Mouse (Mus musculus) adrenal gland, adult 2 months (tissue): ENCODE measurements at regions not wholly inside any gene's neighbourhood (a gene's known extent, or its start where the extent isn't known, plus 50 kb on each side); places are given as distances from the start of the nearest gene placed in this dataset.
A peak's percentile ranks its signal among the peaks of the same experiment; 100 is the strongest.

Experiments used
- DNase-seq: peaks from one replicate; pipeline ENCODE4 v3.0.0; 2021

DNA sequence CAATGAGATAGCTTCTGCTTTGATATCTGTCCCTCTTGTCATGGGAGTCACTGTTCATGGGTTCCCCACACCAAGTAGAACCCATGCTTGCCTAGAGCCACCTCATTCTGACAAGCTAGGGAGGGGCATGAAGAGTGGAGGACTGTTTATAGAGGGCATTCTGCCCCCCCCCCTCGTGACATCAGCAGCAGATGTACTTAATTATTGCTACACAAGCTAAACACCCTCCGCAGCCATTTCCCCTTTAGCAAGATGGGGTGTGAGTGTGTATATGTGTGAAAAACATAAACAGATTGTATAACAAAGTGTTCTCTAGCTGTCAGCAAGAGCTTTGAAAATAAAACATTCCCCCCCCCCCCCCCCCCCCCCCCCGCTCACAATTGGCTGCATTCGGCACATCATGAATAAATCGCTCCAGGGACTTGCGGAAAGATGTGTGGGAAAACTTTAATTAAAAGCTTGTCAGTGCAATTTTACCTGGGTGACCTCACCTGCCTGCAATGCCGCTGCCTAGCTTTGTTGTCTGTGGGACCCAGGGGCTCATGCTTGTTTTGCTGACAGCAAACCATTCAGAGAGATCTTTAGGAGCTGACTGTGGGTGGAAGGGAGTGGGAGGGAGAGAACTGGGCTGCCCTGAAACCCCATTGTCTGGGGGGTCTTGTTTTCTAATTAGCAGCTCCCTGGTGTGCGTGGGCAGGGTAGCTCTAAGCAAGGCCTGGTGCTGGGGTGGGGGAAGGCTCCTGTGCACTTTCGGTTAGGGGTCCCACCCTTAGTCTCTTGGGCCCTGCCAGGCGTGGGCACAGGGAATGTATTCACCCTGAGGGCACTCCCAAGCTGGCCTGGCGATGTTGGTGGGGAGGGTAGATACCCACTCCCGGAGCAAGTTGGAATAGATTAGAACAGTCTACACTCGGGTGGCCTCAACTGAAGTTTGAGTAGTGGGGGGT is 63.4 kb downstream of the Irx2 start:
- DNase-seq: no peak

DNA sequence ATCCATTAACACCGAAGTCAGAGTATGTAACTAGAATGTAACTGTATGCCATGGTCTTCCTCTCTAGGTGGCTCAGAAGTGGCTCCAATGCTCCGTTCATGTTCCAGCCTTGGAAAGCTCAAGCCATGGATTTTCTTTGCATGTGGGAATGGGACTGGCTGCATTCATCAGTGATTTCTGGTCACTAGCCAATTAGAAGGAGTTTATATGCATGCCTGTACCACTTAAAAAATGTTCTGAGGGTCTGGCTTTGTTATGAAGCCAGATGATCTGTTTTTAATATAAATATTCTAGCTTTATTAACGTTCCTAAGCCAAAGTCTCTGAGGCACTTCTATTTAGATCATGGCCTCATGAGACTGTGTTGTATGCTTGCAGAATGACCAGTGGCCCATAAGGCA is 78.8 kb downstream of the Irx2 start:
- no peak for DNase-seq

DNA sequence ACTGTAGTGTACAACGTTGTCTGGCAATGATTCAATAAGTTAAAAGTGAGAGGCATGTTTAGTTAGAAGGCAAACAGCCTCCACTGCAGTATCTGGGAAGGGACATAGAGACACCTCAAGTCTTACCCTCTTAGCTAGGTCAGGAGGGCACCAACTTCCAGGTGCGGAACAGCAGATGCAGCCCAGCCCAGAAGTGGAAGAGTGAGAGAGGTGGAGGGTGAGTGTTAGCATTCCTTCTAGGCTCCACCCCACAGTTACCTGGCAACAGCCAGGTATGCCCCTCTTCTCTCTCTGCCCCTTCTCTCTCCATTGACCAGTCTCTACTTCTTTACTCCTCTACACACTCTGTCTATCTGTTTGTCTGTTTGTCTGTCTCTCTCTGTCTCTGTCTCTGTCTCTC is 80.1 kb downstream of the Irx2 start:
- no peak for DNase-seq

DNA sequence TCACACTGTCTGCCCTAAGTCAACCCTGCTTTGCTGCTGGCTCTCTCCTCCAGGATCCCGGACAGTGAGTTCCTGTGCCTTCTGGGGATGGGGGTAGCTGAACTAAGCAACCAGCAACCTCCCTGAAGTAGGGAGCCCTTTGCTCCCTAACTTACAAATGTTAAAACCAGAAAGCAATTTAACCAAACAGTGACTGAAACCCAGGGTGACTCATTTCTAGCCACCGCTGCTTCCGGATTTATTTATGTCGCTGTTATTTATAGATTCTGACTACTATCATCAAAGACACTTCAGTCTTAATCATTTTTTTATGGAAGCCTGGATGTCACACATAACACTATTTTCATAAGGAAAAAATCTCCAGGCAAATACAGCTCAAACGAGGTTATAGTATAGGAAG is 81.4 kb downstream of the Irx2 start:
- no peak for DNase-seq

DNA sequence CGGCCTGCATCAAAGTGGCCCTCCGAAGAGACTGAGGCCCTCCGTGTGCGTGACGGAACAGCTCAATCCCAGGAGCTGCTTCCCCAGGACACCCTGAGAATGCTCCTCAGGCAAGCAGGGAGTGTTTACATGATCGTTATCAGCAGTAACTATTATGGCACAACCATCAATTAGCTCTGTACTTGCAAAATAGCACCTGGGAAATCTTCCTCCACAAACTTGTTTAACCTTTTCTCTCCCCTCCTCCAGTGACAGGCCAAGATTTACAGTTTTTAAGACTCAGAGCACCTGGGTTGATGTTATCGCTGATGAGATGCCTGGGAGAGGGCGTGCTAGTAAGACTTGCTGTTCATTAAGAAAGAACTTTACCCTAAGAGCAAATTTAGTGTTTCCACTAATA is 82.5 kb downstream of the Irx2 start:
- no peak for DNase-seq

DNA sequence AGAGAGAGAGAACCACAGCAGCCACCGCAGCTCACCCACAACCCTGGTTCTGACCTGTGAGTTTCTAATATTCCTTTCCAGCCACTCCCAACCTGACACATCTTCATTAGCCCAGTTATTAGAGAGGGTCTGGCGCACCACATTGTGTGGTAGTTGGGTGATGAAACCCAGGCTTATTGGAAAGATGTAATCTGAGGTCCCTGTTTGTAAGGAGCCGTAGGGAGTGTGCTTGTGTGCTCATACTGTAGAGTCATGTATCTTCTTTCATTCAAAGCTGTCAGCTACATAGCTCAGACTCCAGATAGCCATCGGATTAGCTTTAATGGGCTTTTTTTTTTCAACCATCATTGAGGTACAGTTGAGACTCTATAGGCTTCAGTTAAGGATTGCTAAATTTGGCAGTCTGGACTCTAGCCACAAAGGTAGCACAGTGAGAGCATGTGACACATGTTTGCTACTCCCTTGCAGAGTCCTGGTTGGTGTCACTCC is 83.3 kb downstream of the Irx2 start:
- DNase-seq: no peak

DNA sequence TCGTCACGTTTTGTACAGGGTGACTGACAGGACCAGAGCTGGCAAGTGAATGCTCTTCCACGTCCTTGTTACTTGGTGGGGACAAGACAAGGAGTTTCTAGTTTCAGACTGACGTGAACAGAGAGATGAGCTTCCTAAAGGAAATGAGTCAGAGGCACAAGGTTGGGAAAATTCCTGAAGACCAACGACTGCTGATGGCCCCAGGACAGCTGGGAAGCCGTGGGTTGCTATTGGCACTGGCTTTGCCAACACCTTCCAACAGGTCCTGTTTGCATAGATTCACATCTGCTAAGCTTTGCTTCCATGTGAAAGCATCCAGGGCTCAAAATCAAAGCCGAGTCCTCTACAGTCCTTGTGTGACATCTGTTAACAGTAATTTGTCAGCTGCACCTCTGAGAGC is 86.2 kb downstream of the Irx2 start:
- no peak for DNase-seq

DNA sequence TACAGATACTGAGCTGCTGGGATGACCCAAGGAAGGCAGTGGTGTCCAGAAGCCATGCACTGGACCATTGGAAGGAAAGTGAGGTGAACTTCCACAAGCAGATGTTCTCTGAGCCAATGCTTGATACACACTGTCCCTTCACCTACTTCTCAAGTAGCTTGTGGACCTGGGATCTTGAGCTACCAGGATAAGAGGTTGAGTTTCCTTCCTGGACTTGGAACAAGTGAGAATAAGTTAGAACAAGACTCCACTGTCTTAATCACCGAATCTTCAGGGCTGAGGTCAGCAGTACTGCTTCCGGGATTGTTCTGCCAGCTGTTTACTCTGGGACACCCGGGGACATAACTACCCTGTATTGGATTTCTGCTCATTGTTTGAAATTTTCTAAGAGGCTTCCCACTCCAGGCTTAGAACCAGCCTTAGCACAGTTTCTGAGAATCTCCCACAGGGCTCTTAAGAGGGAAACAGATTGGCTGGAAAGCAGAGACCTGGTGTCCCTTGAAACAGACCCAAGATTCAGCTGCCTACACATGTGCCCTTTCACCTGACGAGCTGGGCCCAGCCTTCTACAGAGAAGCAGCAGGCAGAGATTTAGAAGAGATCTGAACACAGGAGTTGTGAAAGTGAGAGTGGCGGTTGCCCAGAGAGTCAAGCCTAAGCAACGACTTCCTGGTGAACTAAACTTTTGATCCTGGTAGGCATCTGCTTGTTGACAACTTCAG is 87.5 kb downstream of the Irx2 start:
- DNase-seq: peak; percentile 4

DNA sequence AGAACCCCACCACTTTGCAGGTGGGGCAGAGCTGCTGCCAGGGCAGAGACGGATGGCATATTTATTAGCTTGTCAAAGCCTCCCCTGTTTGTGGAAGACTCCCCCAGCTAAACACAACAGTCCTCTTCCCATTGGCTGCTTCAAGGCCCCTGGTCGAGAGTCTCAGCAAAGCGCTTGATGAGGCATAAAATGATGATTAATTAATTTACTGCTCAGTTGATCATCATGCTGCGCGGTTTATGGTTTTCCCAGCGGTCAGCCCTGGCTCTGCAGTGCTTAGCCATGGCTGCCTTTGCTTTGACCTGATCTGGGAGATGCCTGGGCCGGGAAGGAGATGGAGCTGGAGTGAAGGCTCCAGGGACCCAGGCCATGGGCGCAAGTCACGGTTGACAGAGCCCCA is 98.5 kb downstream of the Irx2 start:
- DNase-seq: no peak

DNA sequence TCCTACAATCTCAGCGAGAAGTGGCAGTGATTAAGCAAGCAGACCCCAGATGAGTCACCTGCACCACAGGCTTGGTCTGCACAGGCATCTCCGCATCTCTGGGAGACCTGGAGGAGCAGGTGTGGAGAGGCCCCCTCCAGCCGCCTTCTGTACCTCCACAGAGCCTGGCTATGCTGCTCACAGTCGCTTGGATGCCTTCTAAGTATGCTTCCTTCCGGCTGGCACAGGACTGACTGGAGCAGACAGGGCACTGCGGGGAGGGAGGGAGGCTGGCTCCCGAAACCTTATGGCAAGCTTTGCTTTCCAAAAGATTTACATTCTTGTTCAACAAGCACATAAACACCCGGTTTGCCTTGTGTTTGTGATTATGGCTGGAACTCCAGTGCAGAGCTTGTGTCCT is 107.3 kb downstream of the Irx2 start:
- DNase-seq: no peak

DNA sequence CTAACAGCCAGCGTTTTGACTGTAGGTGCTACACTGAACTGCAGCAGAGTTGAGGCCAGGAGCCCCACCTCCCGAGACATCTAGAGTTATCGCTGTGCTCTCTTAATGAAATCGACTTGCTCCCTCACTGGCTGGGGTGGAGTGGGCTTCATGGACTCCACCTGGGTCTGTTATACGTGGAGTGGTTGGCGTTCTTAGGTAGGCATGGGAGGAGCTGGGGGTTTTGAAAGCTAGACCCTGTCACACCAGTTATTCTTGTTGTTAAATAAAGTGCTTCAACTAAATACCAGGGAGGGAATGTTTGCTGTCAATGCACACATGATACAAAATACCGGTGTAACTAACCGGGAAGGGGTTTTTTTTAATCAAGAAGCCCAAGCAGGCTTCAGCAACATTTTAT is 108.4 kb downstream of the Irx2 start:
- no peak for DNase-seq

DNA sequence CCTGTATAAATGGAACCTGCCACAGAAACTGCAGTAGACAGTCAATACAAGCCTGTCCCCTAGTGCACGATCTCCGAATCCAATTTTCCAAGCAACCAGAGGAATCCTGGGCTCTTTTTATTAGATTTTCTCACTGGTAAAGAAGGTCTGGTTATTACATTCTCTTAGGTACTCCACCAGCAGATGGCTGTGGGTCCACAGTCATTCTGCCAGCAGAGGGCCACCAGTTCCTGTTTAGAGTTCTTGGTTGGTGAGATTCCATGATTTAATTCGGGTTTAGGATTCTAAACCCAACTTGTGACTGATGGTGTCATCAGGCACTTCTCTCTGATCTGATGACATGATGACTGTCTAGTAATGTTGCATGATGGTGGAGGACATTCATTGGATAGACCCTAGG is 118.6 kb downstream of the Irx2 start:
- no peak for DNase-seq

DNA sequence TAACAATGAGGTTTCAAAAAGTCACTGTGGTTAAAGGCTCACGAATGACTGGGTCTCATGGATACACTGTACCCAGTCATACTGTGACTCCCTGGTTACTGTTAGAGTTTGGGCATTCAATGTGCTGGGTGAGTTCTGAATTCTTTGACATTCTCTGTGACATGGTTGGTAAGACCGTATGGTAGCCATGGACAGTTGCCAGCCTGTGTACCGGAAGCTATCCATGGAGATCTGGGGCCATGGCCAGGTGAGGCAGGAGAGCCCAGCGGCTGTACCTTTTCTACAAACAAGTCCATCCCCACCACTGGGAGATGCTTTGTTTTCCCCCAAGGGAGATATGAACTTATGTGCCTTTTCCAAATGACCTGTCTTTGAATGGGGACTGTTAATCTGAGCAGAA is 126.4 kb downstream of the Irx2 start:
- DNase-seq: no peak

DNA sequence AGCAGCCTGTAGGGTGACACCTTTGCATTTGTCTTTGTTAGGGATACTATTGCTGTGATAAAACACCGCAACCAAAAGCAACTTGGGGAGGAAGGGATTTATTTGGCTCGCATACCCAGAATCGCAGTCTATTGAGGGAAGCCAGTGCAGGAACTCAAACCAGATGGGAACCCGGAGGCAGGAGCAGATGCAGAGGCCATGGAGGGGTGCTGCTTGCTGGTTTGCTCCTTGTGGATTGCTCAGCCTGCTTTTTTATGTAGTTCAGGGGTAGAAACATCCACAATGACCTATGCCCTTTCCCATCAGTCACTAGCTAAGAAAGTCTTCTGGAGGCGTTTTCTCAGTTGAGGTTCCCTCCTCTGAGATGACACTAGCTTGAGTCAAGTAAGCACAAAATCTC is 133.9 kb downstream of the Irx2 start:
- no peak for DNase-seq

DNA sequence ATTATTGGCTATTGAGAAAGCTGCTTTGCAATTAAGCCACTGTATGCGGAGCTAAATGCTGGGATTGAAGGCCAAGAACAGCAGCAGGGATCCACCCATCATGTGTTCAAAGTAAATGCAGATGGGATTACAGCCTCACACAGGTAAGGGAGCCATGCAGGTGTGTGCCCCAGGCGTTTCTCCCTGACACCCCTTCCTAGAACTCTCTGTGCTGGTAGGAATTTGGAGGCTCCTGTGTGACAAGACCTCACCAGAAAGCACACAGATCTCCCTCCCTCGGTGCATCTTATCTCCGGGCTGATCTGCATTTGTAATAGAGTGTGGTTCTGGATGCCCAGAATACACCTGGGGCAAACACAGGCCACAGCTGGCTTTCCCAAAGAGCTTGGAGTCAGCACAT is 134.7 kb downstream of the Irx2 start:
- no peak for DNase-seq

DNA sequence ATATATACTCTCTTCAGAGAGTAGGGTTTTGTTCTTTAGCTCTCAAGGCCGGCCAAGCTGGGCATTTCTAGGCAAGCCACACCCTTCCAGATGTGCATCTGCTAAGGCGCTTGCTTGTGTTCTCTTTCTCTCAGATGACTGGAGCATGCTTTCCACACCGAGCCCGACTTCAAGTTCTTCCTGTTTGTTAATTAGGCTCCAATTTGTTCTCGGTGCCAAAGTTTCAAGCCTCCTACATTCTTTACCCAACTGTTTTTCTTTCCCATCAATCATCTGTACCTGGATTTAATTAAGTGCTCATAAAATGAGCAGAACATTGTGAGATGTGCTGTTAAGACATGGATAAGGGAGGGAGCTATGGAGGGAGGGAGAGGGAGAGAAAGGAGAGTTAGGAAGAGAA is 138.7 kb downstream of the Irx2 start:
- no peak for DNase-seq

DNA sequence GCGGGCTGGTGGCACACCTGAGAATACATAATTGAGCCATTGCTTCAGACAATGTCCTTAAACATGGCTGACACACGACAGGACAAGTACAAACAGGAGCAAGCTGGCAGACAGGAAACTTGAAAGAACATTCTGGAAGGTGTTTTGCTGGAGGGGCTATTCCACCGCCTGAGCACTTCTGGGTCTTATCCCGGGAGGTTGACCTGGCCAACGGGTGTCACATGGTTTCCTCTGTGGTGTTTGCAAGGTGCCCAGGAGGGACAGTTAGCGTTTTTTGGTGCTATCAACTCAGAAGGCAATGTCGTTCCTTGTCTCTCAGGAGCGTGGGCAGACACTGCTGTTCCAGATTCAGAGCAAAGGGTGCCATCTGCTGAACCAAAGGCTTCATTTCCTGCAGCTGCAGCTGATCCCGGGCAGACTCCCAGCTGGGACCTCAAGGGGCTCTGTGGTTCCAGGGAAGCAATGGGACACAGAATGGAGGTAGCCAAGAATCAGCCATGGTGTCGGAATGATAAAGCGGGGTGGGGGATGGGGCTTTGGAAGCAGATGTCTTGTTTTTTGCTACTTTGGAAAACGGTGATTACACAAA is 140.5 kb downstream of the Irx2 start:
- DNase-seq: no peak

DNA sequence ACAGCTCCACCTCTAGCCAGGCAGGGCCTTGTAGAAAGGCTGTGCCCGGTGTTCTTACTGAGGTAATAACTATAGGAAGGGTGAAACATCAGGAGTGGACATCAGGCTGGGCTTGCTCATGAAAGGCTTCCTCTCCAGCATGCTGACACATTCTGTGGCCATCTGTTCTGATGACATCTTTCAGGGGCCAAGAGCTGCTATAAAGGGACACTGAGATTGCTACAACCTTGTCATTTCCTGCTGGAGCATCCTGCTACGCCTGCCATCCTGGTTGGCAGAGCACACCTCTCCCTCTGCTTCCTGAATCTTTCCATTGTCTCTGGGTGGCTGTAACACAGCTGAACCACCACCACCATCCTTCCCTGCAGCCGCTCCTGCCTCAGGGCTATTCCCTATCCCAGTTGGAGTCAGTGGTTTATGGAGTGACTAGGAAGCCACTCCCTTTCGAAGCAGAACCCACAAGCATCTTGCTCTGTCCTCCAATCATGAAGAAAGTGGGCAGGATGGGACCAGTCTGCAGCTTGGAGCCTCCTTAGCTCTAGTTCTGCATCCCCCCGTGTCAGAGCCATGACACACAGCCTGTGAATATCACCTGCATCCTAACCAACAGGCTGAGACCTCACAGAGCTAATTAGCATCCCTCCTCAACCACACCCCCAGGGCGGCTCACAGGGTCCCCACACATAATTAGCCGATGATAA is 154.6 kb downstream of the Irx2 start:
- no peak for DNase-seq

DNA sequence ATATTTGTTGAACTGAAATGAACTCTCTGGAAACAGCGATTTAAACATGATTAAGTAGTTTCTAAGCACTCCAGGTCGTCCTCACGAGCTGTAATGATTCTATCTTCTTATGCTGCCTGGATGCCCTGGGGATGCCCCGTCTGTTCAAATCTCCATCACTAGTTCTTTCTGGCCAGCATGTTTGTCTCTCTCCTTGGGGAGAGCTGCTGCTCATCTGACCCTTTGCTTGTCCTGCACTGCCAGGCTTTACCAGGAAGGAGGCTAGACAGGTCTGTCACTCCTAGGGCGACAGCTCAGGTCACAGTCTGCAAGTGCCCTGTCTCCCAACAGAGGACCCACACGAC is 155.1 kb downstream of the Irx2 start:
- no peak for DNase-seq

DNA sequence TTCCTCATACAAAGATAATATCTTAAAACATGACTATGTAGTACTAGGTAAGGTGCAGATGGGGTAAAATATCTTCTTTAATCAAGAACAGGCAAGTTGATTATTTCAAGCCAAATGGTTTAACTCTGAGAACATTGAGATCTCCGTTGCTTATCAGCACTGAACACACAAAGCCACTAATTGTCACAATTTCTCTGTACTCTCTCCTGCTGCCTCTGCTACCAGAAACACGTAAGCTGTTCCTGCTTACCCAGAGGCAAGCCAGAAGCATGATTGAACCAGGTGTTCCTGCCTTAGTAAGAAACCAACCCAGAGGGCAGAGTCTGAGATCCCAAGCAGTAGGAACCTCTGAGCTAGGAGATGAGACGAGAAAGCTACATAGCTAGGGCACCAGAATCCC is 164.1 kb downstream of the Irx2 start:
- no peak for DNase-seq

DNA sequence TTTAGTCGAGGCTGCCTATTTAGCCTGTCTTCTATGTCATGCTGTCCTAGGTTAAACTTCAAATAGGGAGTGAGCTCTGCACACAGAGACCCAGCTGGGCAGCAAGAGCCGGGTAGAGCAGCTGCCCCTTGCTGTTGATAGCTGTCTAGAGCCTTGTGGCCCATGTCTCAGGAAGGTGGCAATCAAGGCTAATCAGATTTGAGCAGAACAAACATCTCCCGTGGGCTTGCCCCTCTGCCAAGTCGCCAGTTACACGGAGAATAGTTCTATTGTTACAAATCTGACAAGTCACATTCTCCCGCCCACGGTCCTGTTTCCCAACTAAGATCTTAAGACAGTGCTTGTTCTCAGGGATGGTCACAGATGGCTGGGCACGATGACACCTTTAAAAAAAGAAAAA is 171.4 kb downstream of the Irx2 start:
- no peak for DNase-seq

DNA sequence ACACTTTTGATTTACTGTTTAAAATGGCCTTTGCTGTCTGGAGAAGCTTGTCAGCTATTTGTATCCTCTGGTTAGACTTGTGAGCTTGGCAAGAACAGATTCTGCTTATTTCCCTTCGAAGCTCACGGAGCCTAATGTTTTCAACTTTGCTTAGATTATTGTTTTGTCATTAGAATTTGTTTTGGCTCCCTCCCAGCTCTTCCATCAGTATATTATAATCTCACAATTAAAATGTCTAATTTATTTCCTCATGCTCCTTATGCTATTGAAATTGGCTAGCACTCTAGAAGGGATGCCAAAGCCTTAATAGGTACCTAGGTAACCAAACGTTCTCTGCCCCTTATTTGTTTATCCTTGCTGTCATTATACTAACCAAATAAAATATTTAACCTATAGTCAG is 171.9 kb downstream of the Irx2 start:
- no peak for DNase-seq

DNA sequence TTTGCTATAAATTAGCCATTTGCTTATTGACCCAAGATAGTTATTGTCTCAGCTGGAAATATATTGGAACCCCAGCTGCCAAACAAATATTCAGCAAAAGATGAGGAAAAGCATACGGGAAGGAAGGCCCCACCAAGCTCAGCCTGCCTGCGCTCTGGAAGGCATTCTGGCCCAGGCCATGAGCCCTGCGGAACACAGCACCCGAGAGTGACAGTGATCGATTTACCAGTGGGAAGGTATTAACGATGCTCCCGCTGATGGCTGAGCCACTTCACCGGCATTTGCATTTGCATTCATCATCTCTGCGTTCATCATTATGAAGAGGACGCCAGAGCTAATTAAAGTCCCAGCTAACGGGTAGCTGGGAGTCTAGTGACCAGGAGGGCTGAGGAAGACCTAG is 174.8 kb downstream of the Irx2 start:
- no peak for DNase-seq
